Mouse (Mus musculus) forebrain, embryonic 11.5 days (tissue): Measurements from ENCODE around the gene Hivep2. TPM values are rescaled to one million over a fixed set of nuclear protein-coding genes. Genes with fewer than 3 reads are reported as not detected.

Experiments used
- ATAC-seq: fragments of 200-750 bp; cut with Nextera tagmentation; replicated peaks from 2 replicates; pipeline ENCODE4 v1.8.0; 2017; ENCODE audit warnings: moderate TSS enrichment; ENCODE audit not compliant: low FRiP score
- DNase-seq: peaks from one replicate; pipeline ENCODE4 v3.0.0-alpha.2; 2017; ENCODE audit warnings: low spot score
- H3K27ac ChIP-seq: fragments of 300-500 bp; sonication (generic); 2 replicates; pipeline ENCODE4 v1.5.1; 2014; ENCODE audit warnings: low read depth, low read length
- H3K27me3 ChIP-seq: fragments of 300-500 bp; sonication (generic); 2 replicates; pipeline ENCODE4 v1.6.1; 2014; ENCODE audit warnings: mild to moderate bottlenecking, low read length, mixed read lengths; ENCODE audit not compliant: control insufficient read depth, insufficient read depth
- H3K36me3 ChIP-seq: fragments of 300-500 bp; sonication (generic); 2 replicates; pipeline ENCODE4 v1.6.1; 2014; ENCODE audit warnings: mild to moderate bottlenecking, low read length, moderate library complexity, mixed read lengths; ENCODE audit not compliant: control insufficient read depth, insufficient read depth
- H3K4me1 ChIP-seq: fragments of 300-500 bp; sonication (generic); replicated peaks from 2 replicates; pipeline ENCODE4 v1.6.1; 2014; ENCODE audit warnings: low read length, mixed read lengths; ENCODE audit not compliant: control insufficient read depth, insufficient read depth
- H3K4me2 ChIP-seq: fragments of 300-500 bp; sonication (generic); 2 replicates; pipeline ENCODE4 v1.6.1; 2014; ENCODE audit warnings: low read depth, mild to moderate bottlenecking, low read length, moderate library complexity, mixed read lengths; ENCODE audit not compliant: severe bottlenecking
- H3K4me3 ChIP-seq: fragments of 300-500 bp; sonication (generic); 2 replicates; pipeline ENCODE4 v1.5.1; 2014; ENCODE audit warnings: low read depth, low read length
- H3K9ac ChIP-seq: fragments of 300-500 bp; sonication (generic); 2 replicates; pipeline ENCODE4 v1.6.1; 2014; ENCODE audit warnings: low read length
- H3K9me3 ChIP-seq: fragments of 300-500 bp; sonication (generic); 2 replicates; pipeline ENCODE4 v1.6.1; 2016; ENCODE audit warnings: low read length, mixed read lengths; ENCODE audit not compliant: control insufficient read depth
- WGBS: fragments of 180-500 bp; shearing (Covaris S2); extraction: QIAGEN DNeasy Blood & Tissue Kit; methylation state at CpG from one replicate; pipeline ENCODE4 v1.1.7; 2014; 5-methylcytosine and 5-hydroxymethylcytosine counted together
- polyA plus RNA-seq: library from polyadenylated mRNA; unstranded; fragments of >200 nt; fragmentation: Nextera tagmentation; extraction: Ambion mirVana; gene quantifications from 2 replicates; pipeline ENCODE4 v1.2.1, GENCODE M21; 2014

The Hivep2 gene
- polyA plus RNA-seq, 1 experiment from 2014 or later = 4.7 TPM

- Histone ChIP-seq H3K27ac (no peak overlapping the region), H3K4me2 (no peak overlapping the region), H3K27me3 (no peaks in the 10 kb centered on the region), H3K4me3 (no peak overlapping the region), H3K9ac (no peak overlapping the region), H3K36me3 (no peaks in the 10 kb centered on the region), H3K4me1 (peaks cover 6% of the 10 kb centered on the region; the same call in 1 of the 2 replicates), H3K9me3 (no peaks in the 10 kb centered on the region)
- ATAC-seq (0 out of 2 replicates have a peak, but pooled peaks have one; percentile 33), DNase-seq (no peak)
- WGBS = 64% methylated on average over 7 of the region's 7 CpGs
Observed at GRCm38 (mm10) chr10:14020253-14020652, 54.4 kb downstream of the Hivep2 start.

GRCm38 (mm10) chr10:14024971-14025370 lies 59.1 kb downstream of the Hivep2 start:
- whole genome bisulfite sequencing = 96% methylated on average over 7 of the region's 7 CpGs
- no peaks in the 10 kb centered on the region for H3K36me3 ChIP-seq

GRCm38 (mm10) chr10:14027751-14028150 lies 61.9 kb downstream of the Hivep2 start:
- Histone ChIP-seq H3K9me3 (no peaks in the 10 kb centered on the region), H3K36me3 (no peaks in the 10 kb centered on the region), H3K4me1 (no peaks in the 10 kb centered on the region), H3K27ac (no peak overlapping the region), H3K27me3 (no peaks in the 10 kb centered on the region), H3K4me3 (no peak overlapping the region), H3K4me2 (no peak overlapping the region), H3K9ac (no peak overlapping the region)
- whole genome bisulfite sequencing = 83% methylated on average over 1 of the region's 1 CpGs
- DNase-seq (no peak), ATAC-seq (no peak)

More at GRCm38 (mm10) chr10:14024971-14025370, 59.1 kb downstream of the Hivep2 start:
- no peak for DNase-seq
- no peaks in the 10 kb centered on the region for H3K27me3 ChIP-seq
- H3K4me3 ChIP-seq = no peak overlapping the region
- no peak for ATAC-seq
- no peak overlapping the region for H3K9ac ChIP-seq
- H3K9me3 ChIP-seq = no peaks in the 10 kb centered on the region
- no peaks in the 10 kb centered on the region for H3K4me1 ChIP-seq
- no peak overlapping the region for H3K27ac ChIP-seq
- H3K4me2 ChIP-seq = no peak overlapping the region

GRCm38 (mm10) chr10:14028956-14029355 lies 63.1 kb downstream of the Hivep2 start:
- Histone ChIP-seq H3K9ac (no peak overlapping the region), H3K4me3 (no peak overlapping the region), H3K27ac (no peak overlapping the region), H3K4me1 (no peaks in the 10 kb centered on the region), H3K36me3 (no peaks in the 10 kb centered on the region), H3K4me2 (no peak overlapping the region), H3K27me3 (no peaks in the 10 kb centered on the region), H3K9me3 (no peaks in the 10 kb centered on the region)
- 93% methylated on average over 7 of the region's 7 CpGs for WGBS
- DNase-seq = no peak
- no peak for ATAC-seq

- no peaks in the 10 kb centered on the region for H3K9me3 ChIP-seq
- ATAC-seq = no peak
- H3K27me3 ChIP-seq = no peaks in the 10 kb centered on the region
- no peaks in the 10 kb centered on the region for H3K4me1 ChIP-seq
- 91% methylated on average over 14 of the region's 14 CpGs for WGBS
- DNase-seq = no peak
- H3K27ac ChIP-seq = no peak overlapping the region
- H3K36me3 ChIP-seq = no peaks in the 10 kb centered on the region
- no peak overlapping the region for H3K4me3 ChIP-seq
- H3K9ac ChIP-seq = no peak overlapping the region
- H3K4me2 ChIP-seq = no peak overlapping the region
Observed at GRCm38 (mm10) chr10:14030458-14031035, 64.7 kb downstream of the Hivep2 start.

- Histone ChIP-seq H3K4me2 (no peak overlapping the region), H3K9ac (no peak overlapping the region), H3K9me3 (no peaks in the 10 kb centered on the region), H3K27ac (no peak overlapping the region), H3K27me3 (no peaks in the 10 kb centered on the region), H3K4me1 (no peaks in the 10 kb centered on the region), H3K36me3 (no peaks in the 10 kb centered on the region), H3K4me3 (no peak overlapping the region)
- ATAC-seq (no peak), DNase-seq (no peak)
- WGBS = 91% methylated on average over 2 of the region's 2 CpGs
Observed at GRCm38 (mm10) chr10:14032532-14032931, 66.7 kb downstream of the Hivep2 start.

- Histone ChIP-seq H3K9me3 (no peaks in the 10 kb centered on the region), H3K36me3 (no peaks in the 10 kb centered on the region), H3K4me1 (no peaks in the 10 kb centered on the region), H3K27ac (no peak overlapping the region), H3K9ac (no peak overlapping the region), H3K27me3 (no peaks in the 10 kb centered on the region), H3K4me3 (no peak overlapping the region), H3K4me2 (no peak overlapping the region)
- 94% methylated on average over 7 of the region's 7 CpGs for WGBS
- ATAC-seq (no peak), DNase-seq (no peak)
Observed at GRCm38 (mm10) chr10:14034046-14034445, 68.2 kb downstream of the Hivep2 start.

- ATAC-seq = no peak
- H3K4me2 ChIP-seq = no peak overlapping the region
Observed at GRCm38 (mm10) chr10:14034790-14035189, 68.9 kb downstream of the Hivep2 start.

GRCm38 (mm10) chr10:14035607-14036006 lies 69.7 kb downstream of the Hivep2 start:
- no peaks in the 10 kb centered on the region for H3K9me3 ChIP-seq
- H3K4me2 ChIP-seq = no peak overlapping the region
- H3K27me3 ChIP-seq = no peaks in the 10 kb centered on the region
- no peak for ATAC-seq
- no peak overlapping the region for H3K4me3 ChIP-seq
- 69% methylated on average over 5 of the region's 5 CpGs for WGBS
- no peaks in the 10 kb centered on the region for H3K4me1 ChIP-seq
- no peak overlapping the region for H3K9ac ChIP-seq
- H3K36me3 ChIP-seq = no peaks in the 10 kb centered on the region
- DNase-seq = no peak
- H3K27ac ChIP-seq = no peak overlapping the region

More at GRCm38 (mm10) chr10:14034790-14035189, 68.9 kb downstream of the Hivep2 start:
- Histone ChIP-seq H3K4me3 (no peak overlapping the region), H3K4me1 (no peaks in the 10 kb centered on the region), H3K27ac (no peak overlapping the region), H3K9me3 (no peaks in the 10 kb centered on the region), H3K27me3 (no peaks in the 10 kb centered on the region), H3K36me3 (no peaks in the 10 kb centered on the region), H3K9ac (no peak overlapping the region)
- WGBS = 90% methylated on average over 7 of the region's 7 CpGs
- no peak for DNase-seq
